Mouse (Mus musculus) small intestine, adult 2 months (tissue): ENCODE measurements at regions not wholly inside any gene's neighbourhood (a gene's known extent, or its start where the extent isn't known, plus 50 kb on each side); places are given as distances from the start of the nearest gene placed in this dataset.

Source experiments
- H3K27ac ChIP-seq: fragments of 200-500 bp; 2 replicates; pipeline ENCODE4 v1.5.1; 2012; ENCODE audit warnings: low read depth, low read length, control low read depth, inconsistent platforms; ENCODE audit not compliant: insufficient read depth
- H3K27me3 ChIP-seq: fragments of 200-500 bp; 2 replicates; pipeline ENCODE4 v1.6.1; 2012; ENCODE audit warnings: mild to moderate bottlenecking, moderate library complexity, low read length, inconsistent platforms; ENCODE audit not compliant: control insufficient read depth, insufficient read depth
- H3K36me3 ChIP-seq: fragments of 200-500 bp; 2 replicates; pipeline ENCODE4 v1.6.1; 2012; ENCODE audit warnings: mild to moderate bottlenecking, low read length, control low read depth, inconsistent platforms; ENCODE audit not compliant: control insufficient read depth, insufficient read depth
- H3K4me1 ChIP-seq: fragments of 200-500 bp; 2 replicates; pipeline ENCODE4 v1.6.1; 2012; ENCODE audit warnings: low read length, inconsistent platforms, mixed read lengths; ENCODE audit not compliant: control insufficient read depth, insufficient read depth, insufficient read length
- H3K4me3 ChIP-seq: fragments of 200-500 bp; 2 replicates; pipeline ENCODE4 v1.5.1; 2012; ENCODE audit warnings: low read depth, mild to moderate bottlenecking, control low read depth, inconsistent platforms, low read length, moderate library complexity
- CTCF ChIP-seq: fragments of 200-500 bp; IDR thresholded peaks from 2 replicates; pipeline ENCODE4 v1.5.1; 2012; ENCODE audit warnings: low read depth, mild to moderate bottlenecking, control low read depth, inconsistent platforms, low read length, moderate library complexity, mixed read lengths; ENCODE audit not compliant: insufficient replicate concordance, insufficient read length; ENCODE audit errors: extremely low read depth
- POLR2A ChIP-seq: fragments of 200-500 bp; IDR thresholded peaks from 2 replicates; pipeline ENCODE4 v1.6.1; 2012; ENCODE audit warnings: low read depth, mild to moderate bottlenecking, control low read depth, inconsistent platforms, low read length, moderate library complexity
- WGBS: fragments of 180-500 bp; shearing (Covaris S2); methylation state at CpG from one replicate; pipeline ENCODE4 v1.1.7; 2018; 5-methylcytosine and 5-hydroxymethylcytosine counted together

DNA sequence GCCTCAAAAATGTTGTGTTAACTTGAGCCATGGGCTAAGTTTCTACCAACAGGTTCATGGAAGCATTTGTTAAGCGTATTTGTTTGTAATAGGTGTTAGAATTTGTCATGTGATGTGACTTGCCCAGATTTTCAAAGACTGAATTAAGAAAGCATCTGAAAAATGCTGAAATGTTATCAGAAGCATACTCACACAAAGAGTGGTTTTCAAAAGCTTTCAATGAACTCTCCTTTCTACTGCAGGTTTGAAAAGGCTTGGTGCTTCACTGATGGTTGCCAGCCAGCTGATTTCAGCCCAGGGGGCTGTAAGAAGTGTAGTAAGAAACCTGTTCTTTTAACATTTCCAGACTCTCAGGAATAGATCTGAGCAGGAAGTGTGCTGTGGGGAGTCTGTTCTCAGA, 238.1 kb upstream of the Tet2 start:
- Histone ChIP-seq H3K4me1 (no peaks in the 10 kb centered on the region), H3K36me3 (no peaks in the 10 kb centered on the region), H3K4me3 (no peak overlapping the region), H3K27ac (no peak overlapping the region), H3K27me3 (no peaks in the 10 kb centered on the region)
- TF ChIP-seq CTCF (no peak), POLR2A (no peak)
- WGBS = 78% methylated on average over 1 of the region's 1 CpGs

DNA sequence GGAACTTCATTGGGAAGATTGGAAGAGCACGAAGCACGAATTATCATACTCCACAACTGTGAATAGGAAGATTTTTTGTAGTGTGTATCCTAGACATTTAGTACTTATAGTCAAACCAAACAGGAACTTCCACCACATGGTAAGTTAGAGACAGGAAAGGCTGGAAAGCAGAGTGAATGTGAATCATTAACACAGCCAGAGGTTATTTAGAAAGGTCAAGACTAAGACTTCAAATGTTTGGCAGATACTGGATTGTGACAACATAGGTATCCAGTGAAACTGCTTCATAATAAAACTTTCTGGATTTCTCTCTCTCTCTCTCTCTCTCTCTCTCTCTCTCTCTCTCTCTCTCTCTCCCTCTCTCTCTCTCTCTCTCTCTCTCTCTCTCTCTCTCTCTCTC, 246.4 kb upstream of the Tet2 start:
- no peaks in the 10 kb centered on the region for H3K27me3 ChIP-seq
- H3K4me1 ChIP-seq = no peaks in the 10 kb centered on the region
- 79% methylated on average over 2 of the region's 2 CpGs for WGBS
- TF ChIP-seq POLR2A (no peak), CTCF (no peak)
- H3K36me3 ChIP-seq = no peaks in the 10 kb centered on the region
- H3K4me3 ChIP-seq = no peak overlapping the region
- H3K27ac ChIP-seq = no peak overlapping the region

DNA sequence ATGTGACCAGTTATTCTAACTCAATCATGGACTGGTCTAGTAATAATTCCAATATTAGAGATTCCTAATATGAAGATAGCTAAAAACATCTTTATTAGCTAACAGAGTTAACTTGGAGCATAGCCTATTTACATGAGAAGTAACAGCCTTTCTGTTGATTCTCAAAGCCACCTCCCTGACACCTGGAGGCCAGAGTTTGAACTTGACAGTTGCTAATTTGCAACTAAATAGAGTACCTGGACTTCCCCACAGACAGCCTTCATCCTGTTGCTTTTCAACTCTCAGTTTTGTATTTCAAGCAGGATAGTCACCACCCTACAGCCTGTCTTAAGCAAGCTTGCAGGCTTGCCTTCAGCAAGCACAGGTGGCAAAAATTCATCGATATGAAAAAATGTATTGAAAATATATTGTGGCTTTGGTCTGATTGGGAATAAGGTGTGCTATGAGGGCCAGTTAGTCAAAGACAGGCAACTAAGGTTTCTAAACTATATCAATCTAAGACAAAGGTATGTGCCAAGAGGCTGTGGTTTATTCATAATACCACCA, 264.1 kb upstream of the Tet2 start:
- WGBS = 79% methylated on average over 1 of the region's 1 CpGs
- no peak for TF ChIP-seq CTCF
- TF ChIP-seq POLR2A = no peak
- H3K36me3 ChIP-seq = no peaks in the 10 kb centered on the region
- no peaks in the 10 kb centered on the region for H3K27me3 ChIP-seq
- no peak overlapping the region for H3K4me3 ChIP-seq
- H3K27ac ChIP-seq = no peak overlapping the region
- H3K4me1 ChIP-seq = no peaks in the 10 kb centered on the region

DNA sequence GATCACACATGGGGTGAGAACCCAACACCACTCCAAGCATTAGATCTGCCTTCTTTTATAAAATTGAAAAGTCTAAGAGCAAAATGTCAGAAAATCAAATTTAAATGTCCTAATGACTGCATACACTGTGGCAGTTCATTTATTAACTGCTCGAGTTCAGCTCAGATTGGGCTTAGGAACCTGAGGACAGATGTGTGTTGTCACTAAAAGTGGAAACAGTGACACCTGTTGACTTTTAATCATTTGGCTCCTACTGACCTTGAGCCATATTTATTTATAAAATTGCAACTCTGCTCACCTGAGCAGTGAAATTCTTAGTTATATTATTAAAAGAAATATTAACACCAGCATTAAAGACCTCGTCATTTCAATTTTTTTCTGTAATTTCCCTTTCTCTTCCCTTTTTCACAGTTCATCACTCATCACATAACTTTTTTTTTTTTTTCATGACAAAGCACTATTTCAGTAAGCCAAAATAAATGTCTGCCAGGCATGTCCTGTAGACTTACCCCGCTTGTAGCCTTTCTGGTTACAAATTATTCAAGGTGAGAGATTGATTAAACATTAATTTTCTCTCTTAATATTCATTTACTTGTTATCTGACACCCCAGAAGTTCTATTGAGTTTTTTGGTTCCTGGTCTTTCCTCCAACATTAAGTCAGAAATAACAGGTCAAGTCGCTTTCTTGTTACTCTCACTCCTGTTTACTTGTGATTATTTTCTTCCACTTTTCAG, 274.2 kb upstream of the Tet2 start:
- H3K27ac ChIP-seq = no peak overlapping the region
- H3K36me3 ChIP-seq = no peaks in the 10 kb centered on the region
- 55% methylated on average over 4 of the region's 4 CpGs for WGBS
- H3K27me3 ChIP-seq = no peaks in the 10 kb centered on the region
- H3K4me3 ChIP-seq = no peak overlapping the region
- TF ChIP-seq CTCF (no peak), POLR2A (no peak)
- no peaks in the 10 kb centered on the region for H3K4me1 ChIP-seq

DNA sequence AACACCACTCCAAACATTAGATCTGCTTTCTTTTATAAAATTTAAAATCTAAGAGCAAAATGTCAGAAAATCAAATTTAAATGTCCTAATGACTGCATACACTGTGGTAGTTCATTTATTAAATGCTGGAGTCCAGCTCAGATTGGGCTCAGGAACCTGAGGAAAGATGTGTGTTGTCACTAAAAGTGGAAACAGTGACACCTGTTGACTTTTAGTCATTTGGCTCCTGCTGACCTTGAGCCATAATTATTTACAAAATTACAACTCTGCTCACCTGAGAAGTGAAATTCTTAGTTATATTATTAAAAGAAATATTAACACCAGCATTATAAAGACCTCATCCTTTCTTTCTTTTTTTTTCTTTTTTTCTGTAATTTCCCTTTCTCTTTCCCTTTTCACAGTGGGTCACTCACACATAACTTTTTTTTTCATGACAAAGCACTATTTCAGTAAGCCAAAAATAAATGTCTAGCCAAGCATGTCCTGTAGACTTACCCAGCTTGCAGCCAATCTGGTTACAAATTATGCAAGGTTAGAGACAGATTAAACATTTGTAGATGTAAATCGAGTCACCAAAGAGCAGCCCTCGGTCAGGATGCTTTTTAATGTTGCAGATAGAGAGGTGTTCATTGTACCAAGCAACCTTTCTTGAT, 288.9 kb upstream of the Tet2 start:
- H3K36me3 ChIP-seq = no peaks in the 10 kb centered on the region
- no peak for TF ChIP-seq POLR2A
- no peak for TF ChIP-seq CTCF
- no peak overlapping the region for H3K4me3 ChIP-seq
- no peaks in the 10 kb centered on the region for H3K4me1 ChIP-seq
- WGBS = 85% methylated on average over 2 of the region's 2 CpGs
- no peaks in the 10 kb centered on the region for H3K27me3 ChIP-seq
- H3K27ac ChIP-seq = no peak overlapping the region

DNA sequence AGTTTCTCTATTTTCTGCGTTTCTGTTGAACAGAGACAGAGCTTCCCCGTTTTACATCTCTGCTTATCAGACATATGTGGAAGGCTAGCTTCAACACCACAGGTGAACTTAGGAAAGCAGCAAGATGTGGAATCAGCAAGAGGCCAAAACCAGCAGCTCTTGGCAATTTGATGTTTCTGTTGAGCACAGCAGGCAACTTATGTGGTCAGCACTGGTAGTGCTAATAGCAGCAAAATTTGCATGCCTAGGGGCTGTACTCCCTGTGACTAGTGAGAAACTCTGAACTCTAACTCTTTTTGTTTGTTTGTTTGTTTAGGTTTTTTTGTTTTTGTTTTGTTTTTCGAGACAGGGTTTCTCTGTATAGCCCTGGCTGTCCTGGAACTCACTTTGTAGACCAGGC, 289.5 kb upstream of the Tet2 start:
- WGBS = 69% methylated on average over 3 of the region's 3 CpGs

DNA sequence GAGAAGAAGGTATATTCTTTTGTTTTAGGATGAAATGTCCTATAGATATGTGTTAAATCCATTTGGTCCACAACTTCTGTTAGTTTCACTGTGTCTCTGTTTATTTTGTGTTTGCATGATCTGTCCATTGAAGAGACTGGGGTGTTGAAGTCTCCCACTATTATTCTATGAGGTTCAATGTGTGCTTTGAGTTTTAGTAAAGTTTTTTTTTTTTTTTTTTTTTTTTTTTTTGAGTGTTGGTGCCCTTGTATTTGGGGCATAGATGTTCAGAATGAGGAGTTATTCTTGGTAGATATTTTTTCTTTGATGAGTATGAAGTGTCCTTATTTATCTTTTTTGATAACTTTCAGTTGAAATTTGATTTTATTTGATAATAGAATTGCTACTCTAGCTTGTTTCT, 301.4 kb upstream of the Tet2 start:
- Histone ChIP-seq H3K27me3 (no peaks in the 10 kb centered on the region), H3K4me3 (no peak overlapping the region), H3K27ac (no peak overlapping the region), H3K4me1 (no peaks in the 10 kb centered on the region), H3K36me3 (no peaks in the 10 kb centered on the region)
- no peak for TF ChIP-seq POLR2A

More for the DNA sequence above, 289.5 kb upstream of the Tet2 start:
- no peak overlapping the region for H3K27ac ChIP-seq
- no peaks in the 10 kb centered on the region for H3K36me3 ChIP-seq
- H3K4me3 ChIP-seq = no peak overlapping the region
- H3K4me1 ChIP-seq = no peaks in the 10 kb centered on the region
- TF ChIP-seq CTCF (no peak), POLR2A (no peak)
- H3K27me3 ChIP-seq = no peaks in the 10 kb centered on the region
